Mouse (Mus musculus): Measurements from ENCODE around the gene Usp17la. TPM values are rescaled to one million over a fixed set of nuclear protein-coding genes. Genes with fewer than 3 reads are reported as not detected.
"Not testable (repeated sequence)": the region's sequence is repeated elsewhere in the genome, so short reads cannot be mapped to it uniquely, and the experiment has no call there.

The Usp17la gene
- polyA plus RNA-seq (2015; fragmentation: Nextera tagmentation; extraction: Ambion mirVana): not detected in 2 replicates

DNA sequence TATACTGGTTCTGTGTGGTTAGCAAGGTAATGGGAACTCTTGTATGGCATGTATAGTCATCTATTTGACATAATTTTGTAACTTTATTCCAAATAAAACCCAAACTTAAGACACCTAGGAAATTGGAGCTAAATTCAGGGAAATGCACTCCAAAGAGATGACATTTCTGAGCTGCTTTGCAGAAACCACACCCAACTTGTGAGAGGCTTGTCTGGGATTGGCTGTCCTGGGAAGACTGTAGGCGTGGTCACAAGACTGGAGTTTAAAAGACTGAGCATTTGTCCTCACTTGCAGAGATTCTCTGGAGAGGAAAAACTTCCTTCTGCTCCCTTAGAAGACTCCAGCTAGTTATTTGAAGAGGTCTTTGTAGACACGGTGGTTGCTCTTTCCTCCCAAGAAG is at the start of gene Usp17la:
TSS of gene Usp17la (plus strand) at position 301 of the 400 bp plus-strand sequence.
- ATAC-seq; DNase-seq (ENCODE audit: low spot score); H3K4me3 ChIP-seq (ENCODE audit: low read depth, low read length); H3K4me2 ChIP-seq (replicated peaks; ENCODE audit: low read depth, low read length); H3K27ac ChIP-seq (ENCODE audit: low read length); H3K9me3 ChIP-seq (ENCODE audit: low read length); H3K36me3 ChIP-seq (ENCODE audit: insufficient read depth, low read length); H3K4me1 ChIP-seq (ENCODE audit: insufficient read depth, low read depth, low read length); H3K27me3 ChIP-seq (replicated peaks; ENCODE audit: insufficient read depth, low read length); H3K9ac ChIP-seq (replicated peaks; ENCODE audit: low read depth): not testable (repeated sequence)
- 62% methylated on average over 2 of the region's 2 CpGs for WGBS

DNA sequence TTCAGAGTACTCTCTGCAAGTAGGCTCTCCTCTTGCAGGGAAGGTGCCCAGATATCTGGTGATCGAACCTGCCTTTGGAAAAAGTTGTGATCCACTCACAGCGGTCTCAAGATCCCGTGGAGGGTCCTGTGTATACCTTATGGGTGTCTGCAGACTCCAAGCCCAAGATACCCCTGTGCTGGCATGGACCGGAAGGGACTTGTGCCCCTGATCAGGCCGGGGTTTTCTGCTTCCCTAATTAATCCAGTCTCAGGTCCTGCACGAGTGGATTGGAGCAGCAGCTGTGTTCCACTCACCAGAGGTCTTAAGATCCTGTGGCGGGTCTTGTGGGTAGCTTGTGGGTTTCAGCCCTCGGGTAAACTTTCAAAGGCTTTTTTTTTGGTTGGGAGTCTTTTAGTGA is 46.5 kb upstream of the Usp17la start:
- 76% methylated on average over 8 of the region's 8 CpGs for WGBS
- H3K4me2 ChIP-seq (replicated peaks; ENCODE audit: low read depth, low read length); H3K4me3 ChIP-seq (ENCODE audit: low read depth, low read length); H3K4me1 ChIP-seq (ENCODE audit: insufficient read depth, low read depth, low read length); H3K9me3 ChIP-seq (ENCODE audit: low read length); ATAC-seq; H3K27me3 ChIP-seq (replicated peaks; ENCODE audit: insufficient read depth, low read length); H3K27ac ChIP-seq (ENCODE audit: low read length); H3K9ac ChIP-seq (replicated peaks; ENCODE audit: low read depth); DNase-seq (ENCODE audit: low spot score); H3K36me3 ChIP-seq (ENCODE audit: insufficient read depth, low read length): not testable (repeated sequence)

DNA sequence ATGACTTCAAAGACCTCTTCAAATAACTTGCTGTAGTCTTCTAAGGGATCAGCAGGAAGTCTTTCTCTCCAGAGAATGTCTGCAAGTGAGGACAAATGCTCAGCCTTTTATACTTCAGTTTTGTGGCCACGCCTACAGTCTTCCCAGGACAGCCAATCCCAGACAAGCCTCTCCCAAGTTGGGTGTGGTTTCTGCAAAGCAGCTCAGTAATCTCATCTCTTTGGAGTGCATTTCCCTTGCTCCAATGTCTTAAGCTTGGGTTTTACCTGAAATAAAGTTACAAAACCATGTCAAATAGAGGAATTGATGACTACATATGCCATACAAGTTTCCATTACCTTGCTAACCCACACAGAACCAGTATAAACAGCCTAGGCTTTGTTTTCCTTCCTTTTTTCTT is 14.3 kb upstream of the Usp17la start, which contains the start of gene Usp17lb:
TSS of gene Usp17lb (minus strand) at position 101 of the 400 bp plus-strand sequence.
- 52% methylated on average over 1 of the region's 1 CpGs for WGBS
- Histone ChIP-seq H3K27ac (ENCODE audit: low read length) (no peak within 1 kb of the TSS), H3K36me3 (ENCODE audit: insufficient read depth, low read length) (no peaks in the 10 kb centered on the region), H3K4me1 (ENCODE audit: insufficient read depth, low read depth, low read length) (no peaks in the 10 kb centered on the region), H3K4me3 (ENCODE audit: low read depth, low read length) (no peak within 1 kb of the TSS), H3K9me3 (ENCODE audit: low read length) (no peaks in the 10 kb centered on the region), H3K9ac (replicated peaks; ENCODE audit: low read depth) (no peak within 1 kb of the TSS), H3K27me3 (replicated peaks; ENCODE audit: insufficient read depth, low read length) (no peaks in the 10 kb centered on the region), H3K4me2 (replicated peaks; ENCODE audit: low read depth, low read length) (no peak within 1 kb of the TSS)
- TF ChIP-seq CTCF (IDR thresholded peaks at IDR 0.05) (no peak), EP300 (IDR thresholded peaks at IDR 0.05) (no peak)
- DNase-seq (ENCODE audit: low spot score) (no peak), ATAC-seq (no peak)

DNA sequence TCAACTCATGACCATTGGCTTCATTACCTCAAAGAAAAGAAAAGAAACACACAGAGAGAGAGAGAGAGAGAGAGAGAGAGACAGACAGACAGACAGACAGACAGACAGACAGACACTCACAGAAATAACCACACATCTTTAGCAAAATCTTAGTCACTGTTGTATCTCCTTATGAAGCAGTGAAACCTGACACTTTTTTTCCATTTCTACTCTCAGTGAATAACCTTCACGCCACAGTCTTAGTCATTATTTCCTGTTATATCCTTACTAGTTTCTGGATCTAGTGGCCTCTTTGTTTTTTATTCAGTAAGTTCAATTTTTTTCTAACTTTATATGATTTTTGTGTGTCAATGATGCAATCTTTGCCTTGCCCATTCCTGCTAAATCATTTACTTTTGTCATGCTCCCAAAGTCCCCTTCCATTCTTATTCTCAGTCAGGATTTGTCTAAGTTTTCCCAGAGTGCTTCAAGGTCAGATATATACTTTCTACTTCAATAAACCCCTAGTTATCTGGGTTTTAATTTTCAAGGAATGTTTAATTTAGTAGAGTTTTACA is 13.0 kb upstream of the Usp17la start:
- Histone ChIP-seq H3K4me1 (ENCODE audit: insufficient read depth, low read depth, low read length) (no peaks in the 10 kb centered on the region), H3K9ac (replicated peaks; ENCODE audit: low read depth) (no peak overlapping the region), H3K36me3 (ENCODE audit: insufficient read depth, low read length) (no peaks in the 10 kb centered on the region), H3K9me3 (ENCODE audit: low read length) (no peaks in the 10 kb centered on the region), H3K4me3 (ENCODE audit: low read depth, low read length) (no peak overlapping the region), H3K4me2 (replicated peaks; ENCODE audit: low read depth, low read length) (no peak overlapping the region), H3K27me3 (replicated peaks; ENCODE audit: insufficient read depth, low read length) (no peaks in the 10 kb centered on the region), H3K27ac (ENCODE audit: low read length) (no peak overlapping the region)
- DNase-seq (ENCODE audit: low spot score) (no peak), ATAC-seq (no peak)
- TF ChIP-seq EP300 (IDR thresholded peaks at IDR 0.05) (no peak), CTCF (IDR thresholded peaks at IDR 0.05) (no peak)
- 61% methylated on average over 1 of the region's 1 CpGs for WGBS

DNA sequence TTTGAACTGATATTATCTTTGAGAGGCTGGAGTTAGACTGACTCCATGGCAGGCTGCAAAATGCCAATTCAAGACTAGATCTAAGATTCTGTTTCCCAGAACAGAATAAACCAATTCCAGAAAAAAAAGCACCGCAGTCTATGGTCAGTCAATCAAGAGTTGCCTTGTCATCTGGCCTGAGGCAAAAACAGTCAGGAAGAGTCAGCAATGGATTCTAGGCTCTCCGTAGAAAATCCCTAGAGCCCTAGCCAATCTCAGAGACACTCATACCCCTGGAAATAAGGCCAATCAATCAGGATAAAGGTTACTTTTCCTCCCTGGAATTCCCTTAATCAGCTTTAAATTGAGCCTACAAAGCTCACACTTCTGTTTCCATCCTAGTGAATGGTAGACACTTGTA is 5.3 kb upstream of the Usp17la start:
- not testable (repeated sequence) for H3K4me2 ChIP-seq (replicated peaks; ENCODE audit: low read depth, low read length); H3K4me1 ChIP-seq (ENCODE audit: insufficient read depth, low read depth, low read length); ATAC-seq; H3K9ac ChIP-seq (replicated peaks; ENCODE audit: low read depth); H3K36me3 ChIP-seq (ENCODE audit: insufficient read depth, low read length); H3K27ac ChIP-seq (ENCODE audit: low read length); DNase-seq (ENCODE audit: low spot score); H3K9me3 ChIP-seq (ENCODE audit: low read length); H3K27me3 ChIP-seq (replicated peaks; ENCODE audit: insufficient read depth, low read length); H3K4me3 ChIP-seq (ENCODE audit: low read depth, low read length)
- 89% methylated on average over 2 of the region's 2 CpGs for WGBS

DNA sequence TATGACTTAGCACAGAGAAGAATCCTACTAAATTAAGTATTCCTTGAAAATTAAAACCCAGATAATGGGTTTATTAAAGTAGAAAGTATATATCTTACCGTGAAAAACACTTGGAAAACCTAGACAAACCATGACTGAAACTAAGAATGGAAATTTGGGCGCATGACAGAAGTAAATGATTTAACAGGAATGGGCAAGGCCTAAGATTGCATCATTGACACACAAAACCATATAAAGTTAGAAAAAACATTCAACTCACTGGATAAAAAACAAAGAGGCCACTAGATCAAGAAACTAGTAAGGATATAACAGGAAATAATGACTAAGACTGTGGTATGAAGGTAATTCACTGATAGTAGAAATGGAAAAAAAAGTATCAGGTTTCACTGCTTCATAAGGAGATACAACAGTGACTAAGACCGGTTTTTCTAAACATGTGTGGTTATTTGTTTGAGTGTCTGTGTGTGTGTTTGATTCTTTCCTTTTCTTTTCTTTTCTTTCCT is 1.5 kb upstream of the Usp17la start:
- no peak for ATAC-seq
- H3K27me3 ChIP-seq (replicated peaks; ENCODE audit: insufficient read depth, low read length): no peaks in the 10 kb centered on the region
- H3K4me1 ChIP-seq (ENCODE audit: insufficient read depth, low read depth, low read length): no peaks in the 10 kb centered on the region
- no peak overlapping the region for H3K9ac ChIP-seq (replicated peaks; ENCODE audit: low read depth)
- no peak overlapping the region for H3K4me3 ChIP-seq (ENCODE audit: low read depth, low read length)
- no peak for DNase-seq (ENCODE audit: low spot score)
- H3K27ac ChIP-seq (ENCODE audit: low read length): no peak overlapping the region
- no peak overlapping the region for H3K4me2 ChIP-seq (replicated peaks; ENCODE audit: low read depth, low read length)
- H3K36me3 ChIP-seq (ENCODE audit: insufficient read depth, low read length): no peaks in the 10 kb centered on the region
- no peaks in the 10 kb centered on the region for H3K9me3 ChIP-seq (ENCODE audit: low read length)
- TF ChIP-seq CTCF (IDR thresholded peaks at IDR 0.05) (no peak), EP300 (IDR thresholded peaks at IDR 0.05) (no peak)
- 72% methylated on average over 3 of the region's 3 CpGs for WGBS

DNA sequence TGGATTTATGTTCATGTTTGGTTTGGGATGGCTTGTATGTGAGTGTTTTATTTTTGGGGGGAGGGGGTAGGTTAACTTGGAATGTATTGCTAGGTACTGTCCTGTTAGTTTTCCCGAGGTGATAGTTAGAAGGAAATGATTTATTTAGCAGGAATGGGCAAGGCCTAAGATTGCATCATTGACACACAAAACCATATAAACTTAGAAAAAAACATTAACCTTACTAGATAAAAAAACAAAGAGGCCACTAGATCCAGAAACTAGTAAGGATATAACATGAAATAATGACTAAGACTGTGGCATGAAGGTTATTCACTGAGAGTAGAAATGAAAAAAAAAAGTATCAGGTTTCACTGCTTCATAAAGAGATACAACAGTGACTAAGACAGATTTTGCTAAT is 874 bp downstream of the Usp17la start:
- Histone ChIP-seq H3K4me1 (ENCODE audit: insufficient read depth, low read depth, low read length) (no peaks in the 10 kb centered on the region), H3K27ac (ENCODE audit: low read length) (no peak overlapping the region), H3K4me2 (replicated peaks; ENCODE audit: low read depth, low read length) (no peak overlapping the region), H3K4me3 (ENCODE audit: low read depth, low read length) (no peak overlapping the region), H3K27me3 (replicated peaks; ENCODE audit: insufficient read depth, low read length) (no peaks in the 10 kb centered on the region), H3K9ac (replicated peaks; ENCODE audit: low read depth) (no peak overlapping the region), H3K36me3 (ENCODE audit: insufficient read depth, low read length) (no peaks in the 10 kb centered on the region), H3K9me3 (ENCODE audit: low read length) (no peaks in the 10 kb centered on the region)
- DNase-seq (ENCODE audit: low spot score) (no peak), ATAC-seq (no peak)
- 55% methylated on average over 1 of the region's 1 CpGs for WGBS
- TF ChIP-seq CTCF (IDR thresholded peaks at IDR 0.05) (no peak), EP300 (IDR thresholded peaks at IDR 0.05) (no peak)

All from lung, postnatal 0 days (tissue).